Mouse (Mus musculus): ENCODE measurements at regions not wholly inside any gene's neighbourhood (a gene's known extent, or its start where the extent isn't known, plus 50 kb on each side); places are given as distances from the start of the nearest gene placed in this dataset.

GRCm38 (mm10) chr7:72590351-72591115 lies 284.1 kb upstream of the Mctp2 start:
- peak; percentile 15 to 38 for DNase-seq (ENCODE audit: low spot score in 2 of 2)

- DNase-seq (ENCODE audit: low spot score in 2 of 2) = peak; percentile 28 to 49
These were observed 285.7 kb upstream of the Mctp2 start for GRCm38 (mm10) chr7:72592110-72592509.

DNA sequence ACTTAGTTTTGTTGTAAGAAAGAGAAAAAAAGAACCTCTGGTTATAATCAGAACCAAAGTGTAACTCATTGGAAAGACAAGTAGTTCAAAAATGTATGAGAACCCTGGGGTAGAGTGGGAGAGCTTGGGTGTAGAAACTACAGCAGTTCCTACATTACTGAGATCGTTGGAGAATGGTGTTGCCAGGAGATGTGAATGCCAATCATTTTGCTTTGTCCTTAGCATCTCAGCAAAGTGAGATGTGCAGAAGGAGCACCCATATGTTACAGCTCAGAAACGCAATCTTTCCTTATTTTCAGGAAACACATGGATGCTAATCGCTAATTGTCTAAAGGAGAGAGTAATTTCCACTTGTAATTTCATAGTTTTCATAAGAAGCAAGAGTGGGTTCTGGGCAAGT lies 286.2 kb upstream of the Mctp2 start:
- peak in 1 of 2 experiments; percentile 43 for DNase-seq (ENCODE audit: low spot score in 2 of 2)

DNA sequence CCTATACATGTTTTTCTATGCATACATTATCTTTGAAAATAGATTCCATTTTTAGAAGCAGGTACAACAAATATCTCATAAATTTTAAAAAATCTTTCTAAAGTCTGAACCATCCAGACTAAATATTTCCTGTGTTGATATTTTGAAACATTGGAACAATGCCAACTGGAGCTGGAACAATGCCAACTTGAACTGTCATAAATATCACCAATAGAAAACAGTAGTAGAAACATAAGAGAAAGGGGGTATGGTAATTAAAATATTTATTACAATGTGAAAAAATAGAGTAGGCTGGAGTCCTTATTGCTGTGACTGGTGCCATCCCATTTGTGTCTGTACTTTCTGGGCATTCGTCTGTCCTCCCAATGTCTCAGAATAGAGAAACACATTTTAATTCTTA lies 286.9 kb upstream of the Mctp2 start:
- no peak for DNase-seq (ENCODE audit: low spot score in 2 of 2)

DNA sequence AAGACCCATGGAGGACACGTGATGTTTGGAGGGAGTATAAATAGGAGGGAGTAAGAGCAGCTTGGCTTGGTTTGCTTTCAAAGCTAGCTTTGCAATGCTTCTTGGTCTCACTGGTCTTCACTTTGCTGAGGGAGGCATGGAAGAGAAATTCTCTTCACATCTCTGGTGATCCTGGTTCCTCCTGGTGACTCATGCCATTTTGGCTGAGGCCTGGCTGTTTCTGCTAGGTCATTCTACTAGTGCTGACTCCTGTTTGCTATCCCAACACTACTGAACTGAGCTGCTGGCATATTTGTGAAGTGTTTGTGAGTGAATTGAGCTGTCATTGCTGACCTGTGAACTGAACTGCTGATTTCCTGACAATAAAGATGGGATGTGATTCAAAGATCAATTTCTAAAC lies 288.3 kb upstream of the Mctp2 start:
- no peak for DNase-seq (ENCODE audit: low spot score in 2 of 2)

- DNase-seq (ENCODE audit: low spot score in 2 of 2) = no peak
These were observed 290.6 kb upstream of the Mctp2 start for GRCm38 (mm10) chr7:72596985-72597384.

GRCm38 (mm10) chr7:72601933-72602332 lies 295.5 kb upstream of the Mctp2 start:
- DNase-seq (ENCODE audit: low spot score in 2 of 2) = no peak

DNA sequence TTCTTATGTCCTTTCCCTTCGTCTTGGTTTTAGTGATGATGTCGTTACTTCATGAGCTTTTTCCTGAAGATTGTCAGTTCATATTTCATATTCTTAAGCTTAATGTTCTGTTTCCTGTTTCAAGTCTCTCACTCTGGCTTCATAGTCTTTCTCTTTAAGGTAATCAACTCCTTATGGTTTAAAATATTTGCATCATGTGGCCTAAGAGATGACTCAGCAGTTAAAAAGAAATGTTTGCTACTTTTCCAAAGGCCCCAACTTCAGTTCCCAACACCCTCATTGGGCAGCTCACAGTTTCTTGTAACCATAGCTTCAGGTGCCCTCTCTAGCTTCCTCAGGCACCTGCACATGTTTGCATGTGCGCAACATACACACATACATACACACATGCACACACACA lies 303.4 kb upstream of the Mctp2 start:
- DNase-seq (ENCODE audit: low spot score in 2 of 2) = no peak

- DNase-seq (ENCODE audit: low spot score in 2 of 2) = no peak
These were observed 308.8 kb upstream of the Mctp2 start for GRCm38 (mm10) chr7:72615232-72615631.

DNA sequence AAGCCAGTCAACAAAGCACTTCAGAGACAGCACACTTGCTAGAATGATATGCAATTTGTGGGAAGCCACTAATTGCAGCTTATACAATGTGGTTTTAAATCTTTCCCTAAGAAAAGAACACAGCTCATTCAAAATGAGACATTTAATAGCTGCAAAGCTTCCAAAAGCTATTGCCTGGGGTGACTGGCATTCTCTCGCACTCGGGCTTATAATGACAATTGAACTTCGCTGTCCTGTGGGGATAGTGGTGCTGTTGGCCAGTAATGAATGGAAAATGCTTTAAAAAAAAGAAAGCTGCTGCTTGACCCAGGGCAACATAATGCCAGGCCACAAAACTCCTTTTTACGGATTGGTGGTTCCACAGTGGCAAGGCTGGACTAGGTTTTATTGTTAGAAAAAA lies 321.0 kb upstream of the Mctp2 start:
- no peak for DNase-seq (ENCODE audit: low spot score in 2 of 2)

DNA sequence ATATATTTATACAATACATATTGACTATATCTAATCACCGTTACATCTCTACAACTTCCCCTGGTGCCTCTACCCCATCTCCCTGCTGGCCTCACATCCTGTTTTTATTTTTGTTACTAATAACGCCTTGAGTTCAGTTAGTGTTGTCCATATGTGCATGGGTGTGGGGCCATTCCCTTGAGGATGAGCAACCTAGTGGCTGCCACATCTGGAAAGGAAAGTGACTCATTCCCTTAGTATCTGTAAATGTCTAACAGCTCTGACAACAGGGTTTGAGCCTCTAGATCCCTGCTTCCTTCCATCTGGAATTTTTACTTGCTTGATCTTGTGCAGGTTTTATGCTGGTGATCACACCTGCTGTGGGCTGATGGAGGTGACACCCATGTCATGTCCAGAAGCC lies 333.2 kb upstream of the Mctp2 start:
- no peak for DNase-seq (ENCODE audit: low spot score in 2 of 2)

DNA sequence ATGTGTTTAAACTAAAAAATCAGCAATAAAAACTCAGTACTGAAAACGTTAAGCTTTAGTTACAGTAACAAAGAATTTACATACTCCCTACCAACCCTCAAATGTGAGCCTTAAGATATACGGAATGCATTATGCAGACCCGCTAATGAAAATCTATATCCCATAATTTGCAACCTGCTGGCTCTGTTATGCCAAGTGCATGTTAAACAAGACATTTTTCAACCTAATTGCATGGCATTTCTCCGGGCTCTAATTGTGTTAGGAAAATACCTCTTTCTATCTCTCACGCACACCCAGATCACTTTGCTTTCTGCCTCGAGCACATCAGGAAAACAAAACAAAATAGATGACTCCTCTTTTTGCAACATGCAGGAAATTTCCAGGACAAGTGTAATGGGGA lies 368.6 kb upstream of the Mctp2 start:
- no peak for DNase-seq (ENCODE audit: low spot score in 2 of 2)

DNA sequence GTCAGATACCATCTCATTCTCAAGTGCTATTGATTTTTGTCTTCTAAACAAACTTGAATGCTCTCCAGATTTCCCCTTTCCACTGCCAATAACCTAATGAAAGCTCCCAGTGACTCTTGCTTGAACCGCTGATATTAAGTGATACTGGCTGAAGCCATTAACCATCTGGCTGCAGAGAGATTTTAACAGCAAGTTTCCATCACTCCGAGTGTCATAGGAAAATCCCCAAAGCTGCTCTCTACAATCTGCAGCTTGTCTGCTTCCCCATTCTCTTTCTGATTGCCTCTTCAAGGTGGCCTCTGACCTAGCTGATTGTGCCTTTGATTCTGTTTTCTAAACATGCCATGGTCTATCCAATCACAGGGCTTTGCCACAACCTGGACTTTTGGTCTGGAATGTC lies 379.4 kb upstream of the Mctp2 start:
- no peak for DNase-seq (ENCODE audit: low spot score in 2 of 2)

DNA sequence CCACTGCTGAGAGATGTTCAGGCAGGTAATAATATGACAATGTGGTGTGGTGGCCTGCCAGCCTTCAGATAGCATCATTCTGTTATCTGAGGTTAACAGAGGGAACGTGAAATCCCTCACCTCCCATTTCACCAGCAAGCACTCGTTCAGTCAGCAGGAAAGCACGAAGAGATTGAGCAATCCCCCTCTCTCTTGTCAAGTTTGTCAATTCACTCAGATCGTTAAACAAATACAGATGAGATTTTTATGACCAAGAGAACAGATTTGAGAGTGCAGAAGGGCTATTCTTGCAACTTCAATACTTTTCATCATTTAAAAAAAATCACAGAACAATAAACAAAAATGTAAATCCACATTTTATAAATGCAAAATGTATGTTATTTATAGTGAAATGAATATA lies 380.9 kb upstream of the Mctp2 start:
- DNase-seq (ENCODE audit: low spot score in 2 of 2) = no peak

- DNase-seq (ENCODE audit: low spot score in 2 of 2) = peak; percentile 3 to 10
These were observed 385.0 kb upstream of the Mctp2 start for GRCm38 (mm10) chr7:72691396-72691795.

DNA sequence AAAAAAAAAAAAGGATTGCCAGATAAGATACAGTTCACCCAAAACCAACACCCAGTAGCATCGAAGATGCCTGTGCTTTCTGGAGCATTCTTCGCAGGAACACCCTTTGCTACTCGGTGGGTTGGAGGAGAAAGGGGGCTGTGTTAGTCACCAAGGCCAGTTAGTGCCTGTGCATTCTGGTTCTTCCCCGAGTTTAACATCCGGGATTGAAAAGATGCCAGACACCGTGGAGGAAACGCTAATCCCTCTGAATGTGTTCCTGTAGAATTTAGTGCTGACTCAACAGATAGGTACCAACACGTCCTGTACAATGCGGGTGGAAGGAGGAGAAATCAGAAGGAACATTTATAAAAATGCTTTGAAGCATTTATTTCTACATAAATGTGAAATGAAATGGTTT lies 385.5 kb upstream of the Mctp2 start:
- peak; percentile 4 to 13 for DNase-seq (ENCODE audit: low spot score in 2 of 2)

DNA sequence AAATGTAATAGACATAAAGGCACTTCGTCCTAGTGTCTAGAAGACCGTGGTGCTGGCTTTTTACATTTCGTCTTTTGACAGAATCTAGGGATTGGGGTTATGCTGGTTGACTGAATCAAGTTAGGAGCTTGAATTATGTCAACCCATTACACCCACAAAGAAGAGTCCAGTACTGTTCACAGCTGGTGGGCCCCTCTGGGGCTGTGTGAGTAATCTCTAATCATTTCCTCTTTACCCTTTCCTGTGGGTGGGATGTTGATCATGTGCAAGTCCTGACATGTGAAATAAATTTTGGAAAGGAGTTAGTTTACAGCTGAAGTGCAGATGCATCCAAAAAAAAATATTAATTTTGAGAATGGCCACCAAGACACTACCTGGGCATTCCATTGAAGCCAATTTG lies 390.3 kb upstream of the Mctp2 start:
- no peak for DNase-seq (ENCODE audit: low spot score in 2 of 2)

GRCm38 (mm10) chr7:72703652-72704341 lies 397.4 kb upstream of the Mctp2 start:
- no peak for DNase-seq (ENCODE audit: low spot score in 2 of 2)

GRCm38 (mm10) chr7:72711193-72712131 lies 405.1 kb upstream of the Mctp2 start:
- DNase-seq (ENCODE audit: low spot score in 2 of 2) = no peak

GRCm38 (mm10) chr7:72715401-72715800 lies 409.0 kb upstream of the Mctp2 start:
- no peak for DNase-seq (ENCODE audit: low spot score in 2 of 2)

DNA sequence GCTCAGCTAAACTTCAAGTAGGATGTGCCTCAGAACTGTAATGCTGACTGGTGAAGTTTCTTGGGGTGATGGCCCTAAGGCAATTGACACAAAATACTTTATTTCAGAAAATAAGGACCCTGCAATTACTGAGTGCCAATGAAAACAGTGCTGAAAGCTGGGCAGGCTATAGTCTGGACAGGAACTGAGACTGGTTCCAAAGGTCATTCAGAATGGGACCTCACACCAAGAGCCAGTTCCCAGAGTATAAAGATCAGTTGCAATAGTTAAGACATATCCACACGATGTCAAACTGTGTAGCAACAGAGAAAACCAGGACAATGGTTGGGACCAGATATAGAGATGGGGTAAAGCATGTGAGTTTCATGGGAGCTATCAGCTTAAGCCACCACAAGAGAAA lies 409.6 kb upstream of the Mctp2 start:
- DNase-seq (ENCODE audit: low spot score in 2 of 2) = no peak

DNA sequence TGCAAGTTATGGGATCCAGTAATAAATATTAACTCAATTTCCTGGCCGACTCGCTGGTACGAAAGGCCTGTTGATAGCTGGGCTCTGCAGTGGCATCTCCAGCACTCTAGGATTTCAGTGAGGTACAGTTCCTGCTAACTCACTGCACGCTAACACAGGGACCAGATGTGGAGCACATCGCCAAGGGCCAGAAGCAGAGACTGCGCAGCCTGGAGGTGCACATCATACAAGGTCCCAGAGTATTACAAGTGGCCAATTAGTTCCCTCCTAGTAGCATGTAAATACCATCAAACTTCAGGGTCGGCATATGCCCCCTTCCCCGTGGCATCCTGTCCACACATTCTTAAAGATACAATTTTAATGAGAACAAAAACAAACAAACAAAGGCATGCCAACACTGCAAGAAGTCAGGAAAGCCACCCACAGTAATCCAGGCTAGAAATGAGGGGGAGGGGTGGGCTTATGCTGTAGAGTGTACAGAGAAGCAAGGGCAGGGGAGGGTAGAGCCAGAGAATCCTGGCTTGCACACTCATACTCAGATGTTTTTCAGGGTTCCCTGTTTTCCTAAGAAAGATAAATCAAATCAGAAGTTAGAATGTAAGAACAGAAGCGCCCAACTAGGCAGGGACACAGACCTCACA lies 419.9 kb upstream of the Mctp2 start:
- no peak for DNase-seq (ENCODE audit: low spot score in 2 of 2)
